Mouse (Mus musculus) frontal cortex, postnatal 25 days (tissue): ENCODE data around the gene Cers6.

ENCODE experiments used
- DNase-seq, 2 experiments: peaks; one replicate each; pipeline ENCODE4 v3.0.0; 2022; ENCODE audit warnings: low spot score in 2 of 2

Cers6 gene

GRCm38 (mm10) chr2:68916299-68916698, 55.1 kb downstream of the Cers6 start:
- DNase-seq, result no peak

GRCm38 (mm10) chr2:68917010-68917409, 55.8 kb downstream of the Cers6 start:
- DNase-seq, result no peak

GRCm38 (mm10) chr2:68917524-68917923, 56.3 kb downstream of the Cers6 start:
- DNase-seq, result no peak

GRCm38 (mm10) chr2:68924344-68924743, 63.1 kb downstream of the Cers6 start:
- no peak for DNase-seq

- DNase-seq, result no peak
Observed at GRCm38 (mm10) chr2:68925542-68925941, 64.3 kb downstream of the Cers6 start.

DNA sequence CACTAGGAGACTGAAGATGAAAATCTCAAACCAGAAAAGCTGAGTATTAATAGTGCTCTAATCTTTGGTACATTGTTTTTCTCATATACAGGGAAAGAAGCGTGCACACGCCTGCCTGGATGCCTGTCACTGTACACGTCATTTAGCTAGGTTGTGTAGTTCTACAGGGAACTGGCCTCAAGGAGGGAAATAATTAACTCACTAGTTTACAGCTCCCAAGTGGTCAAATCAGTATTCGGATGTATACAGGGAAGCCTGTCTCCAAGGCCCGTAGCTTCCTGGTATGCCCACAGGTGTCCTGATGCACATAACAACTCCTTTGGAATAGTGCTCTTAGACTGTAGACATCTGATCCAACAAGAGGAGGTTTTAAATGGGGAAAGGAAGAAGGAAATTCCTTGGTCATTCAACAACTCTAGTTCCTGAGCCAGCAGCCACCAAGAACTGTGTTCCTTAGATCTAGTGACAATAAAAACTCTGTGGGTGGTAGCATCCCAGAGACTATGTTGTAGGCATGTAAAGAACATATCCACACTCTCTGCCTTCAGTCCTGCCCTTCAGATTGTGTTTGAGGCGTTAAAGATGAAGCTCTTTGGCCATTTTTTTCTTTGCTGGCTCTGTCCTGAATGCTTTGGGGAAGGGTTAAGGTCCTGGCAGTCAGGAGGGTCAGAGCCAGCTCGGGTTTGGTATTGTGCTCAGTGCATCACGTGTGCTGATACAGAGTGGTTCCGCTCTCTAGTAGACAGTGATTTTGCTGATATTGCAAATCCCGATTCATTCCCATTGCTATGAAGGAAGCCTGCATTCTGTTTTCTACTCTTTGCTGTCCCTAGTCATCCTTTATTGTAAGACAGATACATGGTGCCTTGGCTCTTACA, 65.9 kb downstream of the Cers6 start:
- DNase-seq, result no peak

GRCm38 (mm10) chr2:68932240-68932639, 71.0 kb downstream of the Cers6 start:
- no peak for DNase-seq

DNA sequence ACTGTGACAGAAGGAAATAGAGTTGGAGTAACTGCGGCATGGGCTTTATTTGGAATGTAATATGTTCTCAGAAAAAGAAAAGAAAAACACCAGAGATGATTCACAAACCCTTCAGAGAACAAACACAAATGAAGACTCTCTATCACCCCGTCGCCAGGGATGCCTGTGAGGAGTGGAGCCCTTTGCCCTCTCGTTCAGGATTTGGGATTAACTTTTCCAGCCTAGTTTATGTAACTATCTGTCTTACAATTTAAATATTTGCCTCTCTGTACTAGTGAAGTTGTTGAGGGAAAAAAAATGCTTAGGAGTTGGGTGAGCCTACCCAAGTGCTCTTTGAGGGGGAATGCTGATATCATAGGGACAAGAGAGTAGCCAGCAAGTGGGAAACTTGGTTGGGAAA, 71.4 kb downstream of the Cers6 start:
- DNase-seq, result no peak

DNA sequence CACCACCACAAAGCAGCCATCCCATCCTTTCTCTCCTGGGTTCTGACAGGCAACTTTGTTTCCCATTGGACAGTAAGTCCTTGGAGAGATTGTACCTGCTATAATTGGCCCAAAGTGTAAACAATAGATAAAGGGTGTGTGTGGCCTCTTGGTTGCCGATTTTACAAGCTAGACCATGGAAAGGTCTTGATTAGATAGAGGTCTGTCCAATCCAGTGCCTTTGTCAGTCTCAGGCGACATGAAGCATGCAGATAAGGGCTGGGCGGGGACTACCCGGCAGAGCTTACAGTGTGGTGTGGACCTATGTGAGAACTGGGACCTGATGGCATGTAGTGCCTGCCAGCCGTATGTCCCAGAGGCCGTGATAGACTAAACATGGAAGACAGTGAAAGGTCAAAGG, 73.4 kb downstream of the Cers6 start:
- DNase-seq, result no peak

DNA sequence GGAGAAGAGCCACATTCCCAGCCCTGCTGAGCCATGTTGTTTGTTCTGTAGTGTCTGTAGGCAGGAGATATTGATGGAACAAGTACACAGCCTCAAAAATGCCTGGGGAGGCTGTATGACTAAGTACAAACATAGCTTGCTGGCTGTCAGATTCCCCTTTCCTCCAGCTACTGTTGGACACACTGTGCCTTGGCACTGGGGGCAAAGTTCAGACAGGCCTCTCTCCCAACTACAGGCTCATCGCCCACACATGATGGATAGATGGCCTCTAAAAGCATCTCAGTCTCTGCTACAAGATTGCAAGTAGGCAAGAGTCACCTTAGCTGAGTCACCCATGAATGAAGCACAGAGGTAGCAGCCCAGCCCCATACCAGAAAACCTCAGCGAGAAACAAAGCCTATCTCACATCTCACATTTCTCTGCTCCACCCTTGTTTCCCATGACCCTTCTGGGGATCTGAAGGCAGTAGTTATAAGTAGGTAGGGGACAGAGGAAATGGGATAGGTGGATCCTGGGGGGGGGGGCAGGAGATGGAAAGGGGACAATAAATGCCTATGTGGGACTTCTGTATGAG, 74.6 kb downstream of the Cers6 start:
- DNase-seq, result no peak

DNA sequence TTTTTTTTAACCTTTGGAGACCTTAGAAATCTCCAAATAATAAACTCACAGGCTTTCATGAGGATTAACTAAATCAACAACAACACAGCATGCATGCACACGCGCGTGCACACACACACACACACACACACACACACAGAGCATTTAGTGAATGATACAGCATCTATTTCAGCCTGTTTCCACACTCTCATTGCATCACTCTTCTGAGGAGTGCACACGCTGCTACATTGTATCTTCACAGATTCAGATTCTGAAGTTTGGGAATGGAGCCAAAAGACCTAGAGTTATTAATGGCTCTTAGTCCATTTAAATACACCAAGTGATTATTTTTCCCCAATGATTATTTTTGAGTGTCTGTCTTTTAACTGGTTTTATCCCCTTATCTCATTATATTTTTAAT, 75.5 kb downstream of the Cers6 start:
- no peak for DNase-seq

GRCm38 (mm10) chr2:68937833-68938232, 76.6 kb downstream of the Cers6 start:
- DNase-seq, result no peak

- DNase-seq, result no peak
Observed at GRCm38 (mm10) chr2:68944898-68945297, 83.7 kb downstream of the Cers6 start.

DNA sequence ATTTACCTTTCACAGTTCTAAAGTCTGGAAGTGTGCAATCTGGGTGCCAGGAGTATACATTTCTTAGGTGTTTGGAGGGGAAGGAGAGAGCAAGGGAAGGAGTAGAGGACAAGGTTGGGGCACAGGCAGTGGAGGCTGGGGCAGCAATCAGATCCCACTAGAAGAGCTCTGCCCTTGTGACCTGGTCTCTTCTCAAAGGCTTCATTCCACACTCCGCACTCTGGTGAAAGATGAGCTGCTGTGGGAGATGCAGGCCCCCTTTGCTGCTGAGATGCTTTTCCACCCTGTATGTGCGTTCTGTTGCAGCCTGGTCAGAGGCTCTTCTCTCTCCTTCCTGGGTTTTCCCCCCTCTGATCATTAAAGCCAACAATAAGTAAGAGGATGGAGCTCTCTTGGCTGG, 84.7 kb downstream of the Cers6 start:
- no peak for DNase-seq

DNA sequence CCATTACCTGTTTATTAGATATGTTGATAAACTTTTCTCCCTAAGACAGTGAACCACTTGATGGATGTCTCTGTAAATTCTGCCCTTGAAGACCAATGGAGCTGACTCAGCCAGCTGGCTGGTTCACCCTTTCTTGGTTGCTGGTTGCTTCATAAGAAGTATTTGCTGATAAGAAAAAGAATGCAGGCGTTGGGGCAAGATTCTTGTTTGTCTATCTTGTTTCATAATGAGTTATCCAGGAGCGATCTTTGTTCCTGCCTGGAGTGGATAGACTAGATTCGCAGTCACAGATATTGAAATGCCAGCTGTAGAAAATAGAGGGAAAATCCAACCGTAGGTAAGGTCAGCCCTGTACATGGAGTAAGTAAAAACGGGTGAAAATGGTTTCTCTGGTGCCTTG, 85.6 kb downstream of the Cers6 start:
- no peak for DNase-seq

DNA sequence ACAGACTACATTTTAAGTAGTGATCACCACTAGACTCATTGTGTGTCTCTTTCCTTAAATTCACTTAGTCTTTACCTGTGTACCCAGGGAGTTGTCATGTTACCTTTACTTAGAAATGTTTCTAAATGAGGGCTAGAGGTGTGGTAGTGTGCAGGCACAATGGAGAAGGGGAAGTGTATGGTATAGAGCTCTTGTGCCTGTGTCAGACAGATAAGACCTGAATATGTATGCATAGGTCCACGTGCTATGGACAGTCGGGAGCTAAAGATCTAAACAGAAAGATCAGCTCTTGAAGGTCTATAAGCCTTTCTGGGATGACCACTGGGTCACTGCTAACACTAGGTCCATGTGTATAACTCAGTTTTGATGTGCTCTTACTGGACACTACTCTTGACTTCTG, 87.9 kb downstream of the Cers6 start:
- DNase-seq, result no peak

DNA sequence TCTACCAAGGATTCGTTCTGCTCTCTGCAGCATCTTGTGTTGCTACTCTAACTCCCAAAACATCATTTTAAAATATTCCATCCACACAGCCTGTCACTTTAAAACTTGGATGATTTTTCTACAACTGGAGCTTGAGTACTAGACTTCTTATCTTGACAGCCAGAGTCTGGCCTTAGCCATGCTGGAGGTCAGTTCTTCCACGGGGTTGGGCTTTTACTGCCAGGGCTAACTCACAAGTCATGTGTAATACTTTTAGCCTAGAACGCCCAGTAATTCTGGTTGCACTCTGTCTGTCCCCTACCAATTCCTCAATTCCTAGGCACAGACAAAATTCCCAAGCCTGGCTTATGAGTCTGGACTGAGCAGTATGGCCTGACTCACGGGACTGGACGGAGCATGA, 88.5 kb downstream of the Cers6 start:
- DNase-seq, result no peak

DNA sequence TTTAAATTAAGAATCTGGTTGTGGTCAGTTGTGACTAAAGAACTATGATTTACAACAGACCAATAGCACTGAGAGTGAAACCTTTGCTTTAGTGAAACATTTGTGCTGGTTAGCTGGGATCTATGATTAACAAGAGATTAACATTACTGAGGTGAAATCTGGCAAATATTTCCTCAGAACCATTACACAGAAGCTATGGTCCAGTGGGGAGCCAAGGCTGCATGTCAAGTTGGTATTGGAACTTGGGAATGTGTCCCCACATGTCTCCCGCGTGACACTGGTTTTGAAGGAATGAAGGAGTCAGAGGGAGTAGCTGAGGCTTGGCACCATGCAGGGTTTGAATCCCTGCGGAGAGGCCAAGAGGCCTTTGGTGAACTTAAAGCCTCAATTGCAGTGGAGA, 90.5 kb downstream of the Cers6 start:
- DNase-seq, result no peak

- no peak for DNase-seq
Observed at GRCm38 (mm10) chr2:68953688-68954087, 92.4 kb downstream of the Cers6 start.

GRCm38 (mm10) chr2:68955496-68955895, 94.3 kb downstream of the Cers6 start:
- DNase-seq, result no peak

DNA sequence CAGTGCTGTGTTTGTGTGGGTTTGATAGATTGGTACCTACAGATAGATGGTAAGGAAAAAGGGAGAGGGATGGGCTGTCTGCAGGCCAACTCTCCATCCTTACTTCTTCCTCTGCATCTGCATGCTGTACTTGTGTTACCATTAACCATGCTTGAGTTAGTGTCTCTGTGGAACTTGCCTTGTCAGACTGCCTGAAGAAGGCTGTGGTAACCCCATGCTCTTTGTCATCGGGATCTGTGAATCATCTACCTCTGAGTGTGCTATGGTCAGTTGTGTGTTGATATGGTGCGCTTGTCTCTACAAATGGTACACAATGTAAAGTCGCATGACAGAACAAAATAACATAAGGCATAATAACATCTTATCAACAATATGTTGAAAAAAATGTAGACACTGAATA, 94.9 kb downstream of the Cers6 start:
- no peak for DNase-seq

DNA sequence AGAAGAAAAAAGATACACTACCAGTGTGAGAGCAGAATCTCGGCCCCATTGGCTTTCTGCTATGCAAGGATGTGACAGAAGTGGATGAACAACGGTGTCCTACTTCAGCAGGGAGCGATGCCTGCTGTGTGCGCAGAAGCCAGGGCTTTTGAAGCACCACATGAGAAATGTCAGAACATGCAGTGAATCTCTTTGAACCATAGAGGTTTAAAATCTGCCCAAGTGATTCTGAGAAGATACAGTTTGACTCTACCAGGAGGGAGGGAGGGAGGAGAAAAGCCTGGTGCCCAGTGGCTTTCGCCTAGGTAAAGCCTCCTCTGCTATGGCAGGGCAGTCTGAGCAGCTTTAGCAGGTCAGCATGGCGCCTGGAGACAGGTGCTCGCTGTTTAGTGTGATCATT, 96.6 kb downstream of the Cers6 start:
- no peak for DNase-seq

- DNase-seq, result no peak
Observed at GRCm38 (mm10) chr2:68959573-68959972, 98.3 kb downstream of the Cers6 start.

DNA sequence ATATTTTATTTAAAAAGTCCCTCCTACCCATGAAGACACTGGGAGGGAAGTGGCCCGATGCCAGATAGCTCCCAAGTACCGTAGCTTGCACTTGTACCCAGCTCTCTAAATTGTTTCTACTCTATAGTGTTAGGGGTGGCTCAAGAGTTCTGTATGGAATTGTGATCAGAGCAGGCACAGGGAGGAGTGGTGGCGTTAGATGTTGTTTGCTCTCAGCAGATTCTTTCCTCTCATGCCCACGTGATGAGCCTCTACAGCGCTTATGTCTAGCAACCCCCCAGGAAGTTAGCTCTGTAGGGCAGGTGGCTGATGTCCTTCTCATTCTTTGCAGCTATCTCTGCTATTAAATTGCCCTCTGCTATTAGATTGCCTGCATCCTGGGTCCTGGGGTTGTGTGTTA, 98.8 kb downstream of the Cers6 start:
- DNase-seq, result no peak
